Mouse (Mus musculus) kidney, embryonic 16.5 days (tissue): Measurements from ENCODE around the gene Wdr17. TPM values are rescaled to one million over a fixed set of nuclear protein-coding genes. Genes with fewer than 3 reads are reported as not detected.
A peak's percentile ranks its signal among the peaks of the same experiment; 100 is the strongest.

Source experiments
- ATAC-seq: fragments of 200-750 bp; cut with Nextera tagmentation; 2 replicates; pipeline ENCODE4 v1.8.0; 2017; ENCODE audit warnings: moderate TSS enrichment; ENCODE audit not compliant: low FRiP score, low TSS enrichment
- H3K27ac ChIP-seq: fragments of 300-500 bp; sonication (generic); 2 replicates; pipeline ENCODE4 v1.5.1; 2014; ENCODE audit warnings: low read length
- H3K27me3 ChIP-seq: fragments of 300-500 bp; sonication (generic); 2 replicates; pipeline ENCODE4 v1.6.1; 2014; ENCODE audit warnings: low read length, control low read depth, mixed read lengths; ENCODE audit not compliant: insufficient read depth
- H3K36me3 ChIP-seq: fragments of 300-500 bp; sonication (generic); 2 replicates; pipeline ENCODE4 v1.6.1; 2014; ENCODE audit warnings: low read length, control low read depth, mixed read lengths; ENCODE audit not compliant: insufficient read depth
- H3K4me1 ChIP-seq: fragments of 300-500 bp; sonication (generic); 2 replicates; pipeline ENCODE4 v1.6.1; 2014; ENCODE audit warnings: low read length, control low read depth, mixed read lengths; ENCODE audit not compliant: insufficient read depth
- H3K4me2 ChIP-seq: fragments of 300-500 bp; sonication (generic); replicated peaks from 2 replicates; pipeline ENCODE4 v1.6.1; 2014; ENCODE audit warnings: low read depth, low read length
- H3K4me3 ChIP-seq: fragments of 300-500 bp; sonication (generic); 2 replicates; pipeline ENCODE4 v1.5.1; 2014; ENCODE audit warnings: mild to moderate bottlenecking, low read length
- H3K9ac ChIP-seq: fragments of 300-500 bp; sonication (generic); replicated peaks from 2 replicates; pipeline ENCODE4 v1.6.1; 2014; ENCODE audit warnings: low read length
- H3K9me3 ChIP-seq: fragments of 300-500 bp; sonication (generic); 2 replicates; pipeline ENCODE4 v1.6.1; 2016; ENCODE audit warnings: low read length, control low read depth
- WGBS: fragments of 180-500 bp; shearing (Covaris S2); extraction: QIAGEN DNeasy Blood & Tissue Kit; methylation state at CpG from one replicate; pipeline ENCODE4 v1.1.7; 2014; 5-methylcytosine and 5-hydroxymethylcytosine counted together
- polyA plus RNA-seq: library from polyadenylated mRNA; unstranded; fragments of >200 nt; fragmentation: Nextera tagmentation; extraction: Ambion mirVana; gene quantifications from 2 replicates; pipeline ENCODE4 v1.2.1, GENCODE M21; 2015

Wdr17 gene
- polyA plus RNA-seq, 1 experiment from 2014 or later = 0.64 TPM

- Histone ChIP-seq H3K9me3 (no peaks in the 10 kb centered on the region), H3K27me3 (no peaks in the 10 kb centered on the region), H3K27ac (no peak overlapping the region), H3K9ac (no peak overlapping the region), H3K4me2 (no peak overlapping the region), H3K4me1 (no peaks in the 10 kb centered on the region), H3K4me3 (no peak overlapping the region), H3K36me3 (no peaks in the 10 kb centered on the region)
- 91% methylated on average over 6 of the region's 6 CpGs for WGBS
- ATAC-seq = no peak
Observed at GRCm38 (mm10) chr8:54806173-54806572, 80.8 kb downstream of the Wdr17 start.

GRCm38 (mm10) chr8:54792699-54793061, 94.3 kb downstream of the Wdr17 start:
- WGBS = 81% methylated on average over 2 of the region's 2 CpGs

GRCm38 (mm10) chr8:54791858-54792698, 94.9 kb downstream of the Wdr17 start:
- H3K4me1 ChIP-seq = no peaks in the 10 kb centered on the region
- no peak overlapping the region for H3K4me2 ChIP-seq
- no peaks in the 10 kb centered on the region for H3K36me3 ChIP-seq
- H3K9ac ChIP-seq = no peak overlapping the region
- H3K4me3 ChIP-seq = no peak overlapping the region
- ATAC-seq = no peak
- no peaks in the 10 kb centered on the region for H3K9me3 ChIP-seq
- no peaks in the 10 kb centered on the region for H3K27me3 ChIP-seq
- no peak overlapping the region for H3K27ac ChIP-seq
- WGBS = 74% methylated on average over 2 of the region's 2 CpGs

More at GRCm38 (mm10) chr8:54792699-54793061, 94.3 kb downstream of the Wdr17 start:
- ATAC-seq = no peak
- H3K36me3 ChIP-seq = no peaks in the 10 kb centered on the region
- H3K9me3 ChIP-seq = no peaks in the 10 kb centered on the region
- no peak overlapping the region for H3K4me2 ChIP-seq
- no peaks in the 10 kb centered on the region for H3K4me1 ChIP-seq
- no peak overlapping the region for H3K4me3 ChIP-seq
- H3K9ac ChIP-seq = no peak overlapping the region
- no peaks in the 10 kb centered on the region for H3K27me3 ChIP-seq
- H3K27ac ChIP-seq = no peak overlapping the region

GRCm38 (mm10) chr8:54780134-54780942, 106.6 kb downstream of the Wdr17 start:
- WGBS = 10% methylated on average over 16 of the region's 16 CpGs
- H3K9ac ChIP-seq = peak overlapping the region; percentile 46
- peak overlapping the region; percentile 15; the same call in 1 of the 2 replicates for H3K27ac ChIP-seq

GRCm38 (mm10) chr8:54779317-54780133, 107.5 kb downstream of the Wdr17 start:
- Histone ChIP-seq H3K36me3 (no peaks in the 10 kb centered on the region), H3K27me3 (no peaks in the 10 kb centered on the region), H3K4me1 (no peaks in the 10 kb centered on the region), H3K9ac (peak overlapping the region; percentile 46), H3K4me2 (peak overlapping the region; percentile 60), H3K4me3 (peak overlapping the region; percentile 46), H3K9me3 (no peaks in the 10 kb centered on the region), H3K27ac (peak overlapping the region; percentile 15; the same call in 1 of the 2 replicates)
- WGBS = 1% methylated on average over 23 of the region's 23 CpGs
- peak; percentile 90 for ATAC-seq

More at GRCm38 (mm10) chr8:54780134-54780942, 106.6 kb downstream of the Wdr17 start:
- no peaks in the 10 kb centered on the region for H3K9me3 ChIP-seq
- no peaks in the 10 kb centered on the region for H3K4me1 ChIP-seq
- peak overlapping the region; percentile 46 for H3K4me3 ChIP-seq
- H3K36me3 ChIP-seq = no peaks in the 10 kb centered on the region
- no peaks in the 10 kb centered on the region for H3K27me3 ChIP-seq
- ATAC-seq = peak; percentile 84
- H3K4me2 ChIP-seq = peak overlapping the region; percentile 60

GRCm38 (mm10) chr8:54777012-54777411, 110.0 kb downstream of the Wdr17 start:
- no peaks in the 10 kb centered on the region for H3K9me3 ChIP-seq

GRCm38 (mm10) chr8:54776241-54776640, 110.7 kb downstream of the Wdr17 start:
- Histone ChIP-seq H3K4me1 (no peaks in the 10 kb centered on the region), H3K27me3 (no peaks in the 10 kb centered on the region), H3K27ac (no peak overlapping the region), H3K9ac (no peak overlapping the region), H3K4me2 (no peak overlapping the region), H3K4me3 (no peak overlapping the region), H3K36me3 (no peaks in the 10 kb centered on the region), H3K9me3 (no peaks in the 10 kb centered on the region)
- ATAC-seq = peak; percentile 50; the same call in 1 of the 2 replicates

More at GRCm38 (mm10) chr8:54777012-54777411, 110.0 kb downstream of the Wdr17 start:
- H3K27ac ChIP-seq = no peak overlapping the region
- H3K4me2 ChIP-seq = no peak overlapping the region
- no peaks in the 10 kb centered on the region for H3K27me3 ChIP-seq
- H3K4me1 ChIP-seq = no peaks in the 10 kb centered on the region
- no peak overlapping the region for H3K4me3 ChIP-seq
- no peak overlapping the region for H3K9ac ChIP-seq
- H3K36me3 ChIP-seq = no peaks in the 10 kb centered on the region
- ATAC-seq = no peak

- no peaks in the 10 kb centered on the region for H3K36me3 ChIP-seq
- 87% methylated on average over 1 of the region's 1 CpGs for WGBS
- no peaks in the 10 kb centered on the region for H3K27me3 ChIP-seq
- no peaks in the 10 kb centered on the region for H3K9me3 ChIP-seq
- no peak overlapping the region for H3K4me3 ChIP-seq
- no peak overlapping the region for H3K9ac ChIP-seq
- no peak for ATAC-seq
- no peak overlapping the region for H3K27ac ChIP-seq
- H3K4me1 ChIP-seq = no peaks in the 10 kb centered on the region
- H3K4me2 ChIP-seq = no peak overlapping the region
Observed at GRCm38 (mm10) chr8:54757646-54758045, 129.3 kb downstream of the Wdr17 start.

- Histone ChIP-seq H3K36me3 (no peaks in the 10 kb centered on the region), H3K4me3 (no peak overlapping the region), H3K4me2 (no peak overlapping the region), H3K9me3 (no peaks in the 10 kb centered on the region), H3K27me3 (no peaks in the 10 kb centered on the region), H3K27ac (no peak overlapping the region), H3K4me1 (no peaks in the 10 kb centered on the region), H3K9ac (no peak overlapping the region)
- no peak for ATAC-seq
- WGBS = 62% methylated on average over 5 of the region's 5 CpGs
Observed at GRCm38 (mm10) chr8:54736660-54737312, 150.2 kb downstream of the Wdr17 start.
